Comparison of ENCODE assay signal across 27 mouse cellular contexts in the genomic region with DNA sequence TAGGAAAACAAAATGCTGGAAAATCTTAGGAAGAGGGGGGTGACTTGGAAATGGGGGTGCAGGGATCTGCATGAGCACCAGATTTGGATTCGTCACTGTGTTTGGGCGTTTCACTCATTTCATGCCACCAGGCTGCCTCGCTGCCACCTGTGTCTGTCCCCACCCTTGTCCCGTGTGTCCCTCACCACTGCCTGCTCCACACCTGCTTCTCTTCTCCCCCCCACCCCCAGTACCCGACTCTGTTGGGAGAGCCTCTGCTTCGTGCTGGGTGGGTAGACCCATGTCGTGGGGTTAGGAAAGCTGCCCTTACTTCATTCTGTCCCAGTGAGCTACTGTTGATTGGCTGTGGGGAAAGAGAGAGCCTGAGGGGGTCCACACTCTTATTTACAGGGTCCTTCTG. TPM values are rescaled to one million over a fixed set of nuclear protein-coding genes. Genes with fewer than 3 reads are reported as not detected.
DNase-seq lines count a peak whose midpoint lies in the region; ATAC-seq and TF ChIP-seq lines count a peak whose summit lies in the region.
"Had no signal": no experiment of that assay in that cellular context is flagged by ENCODE, and none has a peak within 500 bp of the region (broad histone marks: within the 10 kb centered on the region; RNA-seq: fewer than 3 reads in every experiment).

No protein-coding gene starts in this region.

- intact Hi-C loops in heart, postnatal 36 days (cut with DNase I) = no loop called here

- peak; percentile 89 for DNase-seq in heart, adult 11 months
- DNase-seq in heart, postnatal 36 days = no peak
- DNase-seq in heart, adult 8-10 months (ENCODE audit: low spot score) = no peak
- DNase-seq in thymus, postnatal 36 days = peak; percentile 30 to 60
- DNase-seq in forebrain, postnatal 0 days = no peak
- DNase-seq: adrenal gland, adult 8-10 months; cerebellum, adult 11-12 months; cerebellum, adult 9-11 months; embryo, embryonic 11 days; kidney, adult 2 months; kidney, postnatal 36 days; lung, embryonic 14.5 days; spleen, adult 18-20 months had no signal

- peaks cover 95% of the 10 kb centered on the region for H3K4me1 ChIP-seq in heart, embryonic 13.5 days
- peaks cover 91% of the 10 kb centered on the region for H3K4me1 ChIP-seq in heart, embryonic 16.5 days (ENCODE audit: control insufficient read depth, insufficient read depth, low read length)
- 0 out of 2 replicates have a peak, but pooled peaks cover 8% of the 10 kb centered on the region for H3K4me1 ChIP-seq in forebrain, postnatal 0 days (ENCODE audit: insufficient read depth)

- WGBS in heart, embryonic 13.5 days = 79% methylated on average over 7 of the region's 7 CpGs
- 70% methylated on average over 7 of the region's 7 CpGs for WGBS in heart, embryonic 16.5 days
- 94% methylated on average over 7 of the region's 7 CpGs for WGBS in forebrain, postnatal 0 days

- H3K4me3 ChIP-seq in heart, embryonic 13.5 days = no peak overlapping the region
- H3K4me3 ChIP-seq in heart, embryonic 16.5 days (ENCODE audit: low read length) = no peak overlapping the region
- H3K4me3 ChIP-seq in forebrain, postnatal 0 days (ENCODE audit: low read depth, low read length) = no peak overlapping the region
- H3K4me3 ChIP-seq: embryonic facial prominence, embryonic 12.5 days; intestine, embryonic 15.5 days; layer of hippocampus, adult 2 months; left cerebral cortex, adult 2 months; limb, embryonic 12.5 days; liver, embryonic 15.5 days; midbrain, embryonic 10.5 days; midbrain, embryonic 15.5 days had no signal

- peak overlapping the region; percentile 96 for H3K27ac ChIP-seq in heart, embryonic 13.5 days (replicated peaks)
- H3K27ac ChIP-seq in heart, embryonic 16.5 days (ENCODE audit: low read length) = peak overlapping the region; percentile 95
- H3K27ac ChIP-seq in forebrain, postnatal 0 days (ENCODE audit: low read depth, low read length) = no peak overlapping the region
- H3K27ac ChIP-seq: embryonic facial prominence, embryonic 12.5 days; intestine, embryonic 15.5 days; layer of hippocampus, adult 2 months; left cerebral cortex, adult 2 months; limb, embryonic 12.5 days; liver, embryonic 15.5 days; midbrain, embryonic 10.5 days; midbrain, embryonic 15.5 days had no signal

- ATAC-seq in heart, embryonic 13.5 days (ENCODE audit: extremely low read depth, insufficient number of reproducible peaks, low FRiP score, low TSS enrichment) = no peak
- ATAC-seq in heart, embryonic 16.5 days (replicated peaks; ENCODE audit: extremely low read depth, insufficient read depth, low FRiP score) = no peak
- no peak for ATAC-seq in forebrain, postnatal 0 days
- ATAC-seq: forebrain, embryonic 14.5 days; hindbrain, embryonic 16.5 days; intestine, embryonic 15.5 days; midbrain, embryonic 15.5 days had no signal

- peaks cover 76% of the 10 kb centered on the region for H3K36me3 ChIP-seq in heart, embryonic 13.5 days
- H3K36me3 ChIP-seq in heart, embryonic 16.5 days (ENCODE audit: control insufficient read depth, insufficient read depth) = peaks cover 52% of the 10 kb centered on the region
- peaks cover 67% of the 10 kb centered on the region for H3K36me3 ChIP-seq in forebrain, postnatal 0 days (ENCODE audit: insufficient read depth)

- H3K4me2 ChIP-seq in heart, embryonic 13.5 days = peak overlapping the region; percentile 42; the same call in 1 of the 2 replicates
- H3K4me2 ChIP-seq in heart, embryonic 16.5 days (ENCODE audit: low read depth, low read length) = peak overlapping the region; percentile 39
- no peak overlapping the region for H3K4me2 ChIP-seq in forebrain, postnatal 0 days (ENCODE audit: low read depth)
- H3K4me2 ChIP-seq: embryonic facial prominence, embryonic 12.5 days; intestine, embryonic 15.5 days; limb, embryonic 12.5 days; liver, embryonic 15.5 days; lung, embryonic 14.5 days; midbrain, embryonic 15.5 days had no signal

- H3K9ac ChIP-seq in heart, embryonic 13.5 days = peak overlapping the region; percentile 64
- peak overlapping the region; percentile 57; the same call in 1 of the 2 replicates for H3K9ac ChIP-seq in heart, embryonic 16.5 days (ENCODE audit: low read length)
- no peak overlapping the region for H3K9ac ChIP-seq in forebrain, postnatal 0 days
- H3K9ac ChIP-seq: embryonic facial prominence, embryonic 12.5 days; intestine, embryonic 15.5 days; limb, embryonic 12.5 days; liver, embryonic 15.5 days; lung, embryonic 14.5 days; midbrain, embryonic 15.5 days had no signal

- H3K9me3 ChIP-seq in heart, embryonic 13.5 days = no peaks in the 10 kb centered on the region
- H3K9me3 ChIP-seq in heart, embryonic 16.5 days (replicated peaks; ENCODE audit: control insufficient read depth, low read length) = no peaks in the 10 kb centered on the region
- no peaks in the 10 kb centered on the region for H3K9me3 ChIP-seq in forebrain, postnatal 0 days (ENCODE audit: low read length)
- H3K9me3 ChIP-seq: embryonic facial prominence, embryonic 12.5 days; G1E; intestine, embryonic 15.5 days; limb, embryonic 12.5 days; liver, embryonic 15.5 days; midbrain, embryonic 10.5 days; midbrain, embryonic 15.5 days had no signal

- no peaks in the 10 kb centered on the region for H3K27me3 ChIP-seq in heart, embryonic 13.5 days (replicated peaks)
- H3K27me3 ChIP-seq in heart, embryonic 16.5 days (ENCODE audit: control insufficient read depth, insufficient read depth, low read length) = no peaks in the 10 kb centered on the region
- H3K27me3 ChIP-seq in forebrain, postnatal 0 days (ENCODE audit: insufficient read depth, low read length) = no peaks in the 10 kb centered on the region
- H3K27me3 ChIP-seq: embryonic facial prominence, embryonic 12.5 days; intestine, embryonic 15.5 days; limb, embryonic 12.5 days; liver, embryonic 15.5 days; midbrain, embryonic 15.5 days had no signal

- TF ChIP-seq CTCF in forebrain, postnatal 0 days (IDR thresholded peaks at IDR 0.05; ENCODE audit: low read depth) = no peak

RNA-seq across cellular contexts. Expression of gene Trim11, which starts 6.8 kb away (rescaled TPM):
- 10 to 100 TPM; 14.5 TPM for total RNA-seq in heart, postnatal 36 days (2021)
- polyA plus RNA-seq in heart, embryonic 13.5 days (2015; fragmentation: Nextera tagmentation; extraction: Ambion mirVana) = 25.6 and 28.2 TPM in 2 replicates
- total RNA-seq in heart, adult 8-10 months (2022) = 10 to 100 TPM; 14.7 to 18.9 (median 16.5) TPM
- polyA plus RNA-seq in heart, embryonic 16.5 days (2015; fragmentation: Nextera tagmentation; extraction: Ambion mirVana) = 37.1 and 40.3 TPM in 2 replicates
- 29.2 and 31.9 TPM in 2 replicates for total RNA-seq in forebrain, postnatal 0 days (2014; rRNA removed)
- 13.5 and 16.0 TPM in 2 replicates for polyA plus RNA-seq in forebrain, postnatal 0 days (2015; fragmentation: Nextera tagmentation; extraction: Ambion mirVana)

RNA-seq across cellular contexts. Expression of gene Hist3h2a, which starts 30.2 kb away (rescaled TPM):
- total RNA-seq in heart, postnatal 36 days (2021) = 10 to 100 TPM; 15.3 to 17.6 TPM
- 26.4 and 28.5 TPM in 2 replicates for polyA plus RNA-seq in heart, embryonic 13.5 days (2015; fragmentation: Nextera tagmentation; extraction: Ambion mirVana)
- 10 to 100 TPM; 10.5 to 17.8 (median 16.0) TPM for total RNA-seq in heart, adult 8-10 months (2022)
- 33.9 and 35.2 TPM in 2 replicates for polyA plus RNA-seq in heart, embryonic 16.5 days (2015; fragmentation: Nextera tagmentation; extraction: Ambion mirVana)
- total RNA-seq in forebrain, postnatal 0 days (2014; rRNA removed) = 181 and 199 TPM in 2 replicates
- 58.0 and 58.7 TPM in 2 replicates for polyA plus RNA-seq in forebrain, postnatal 0 days (2015; fragmentation: Nextera tagmentation; extraction: Ambion mirVana)

RNA-seq across cellular contexts. Expression of gene Trim17, which starts 30.2 kb away (rescaled TPM):
- under 1 TPM; 0.11 to 0.16 TPM for total RNA-seq in heart, postnatal 36 days (2021)
- 0.43 and 0.76 TPM in 2 replicates for polyA plus RNA-seq in heart, embryonic 13.5 days (2015; fragmentation: Nextera tagmentation; extraction: Ambion mirVana)
- under 1 TPM in 3 of 4 experiments, not detected in 1; 0.06 to 0.20 (median 0.08) TPM for total RNA-seq in heart, adult 8-10 months (2022)
- polyA plus RNA-seq in heart, embryonic 16.5 days (2015; fragmentation: Nextera tagmentation; extraction: Ambion mirVana) = 0.26 and 0.39 TPM in 2 replicates
- total RNA-seq in forebrain, postnatal 0 days (2014; rRNA removed) = 3.4 and 4.0 TPM in 2 replicates
- polyA plus RNA-seq in forebrain, postnatal 0 days (2015; fragmentation: Nextera tagmentation; extraction: Ambion mirVana) = 0.65 TPM in 2 replicates

RNA-seq across cellular contexts. Expression of gene Hist3h2ba, which starts 35.9 kb away (rescaled TPM):
- 1 to 10 TPM; 2.2 to 2.5 TPM for total RNA-seq in heart, postnatal 36 days (2021)
- 14.4 and 14.9 TPM in 2 replicates for polyA plus RNA-seq in heart, embryonic 13.5 days (2015; fragmentation: Nextera tagmentation; extraction: Ambion mirVana)
- 1 to 10 TPM in 3 of 4 experiments, not detected in 1; 1.3 to 1.4 (median 1.3) TPM for total RNA-seq in heart, adult 8-10 months (2022)
- 21.8 and 27.5 TPM in 2 replicates for polyA plus RNA-seq in heart, embryonic 16.5 days (2015; fragmentation: Nextera tagmentation; extraction: Ambion mirVana)
- total RNA-seq in forebrain, postnatal 0 days (2014; rRNA removed) = 446 and 960 TPM in 2 replicates
- polyA plus RNA-seq in forebrain, postnatal 0 days (2015; fragmentation: Nextera tagmentation; extraction: Ambion mirVana) = 111 and 146 TPM in 2 replicates
- polyA plus RNA-seq: G1E; liver, adult 2 months had no signal

RNA-seq across cellular contexts. Expression of gene Rnf187, which starts 45.9 kb away (rescaled TPM):
- total RNA-seq in heart, postnatal 36 days (2021) = 100 to 1,000 TPM; 160 to 167 TPM
- 151 and 166 TPM in 2 replicates for polyA plus RNA-seq in heart, embryonic 13.5 days (2015; fragmentation: Nextera tagmentation; extraction: Ambion mirVana)
- total RNA-seq in heart, adult 8-10 months (2022) = 100 to 1,000 TPM; 165 to 184 (median 175) TPM
- 172 and 176 TPM in 2 replicates for polyA plus RNA-seq in heart, embryonic 16.5 days (2015; fragmentation: Nextera tagmentation; extraction: Ambion mirVana)
- 668 and 716 TPM in 2 replicates for total RNA-seq in forebrain, postnatal 0 days (2014; rRNA removed)
- 583 and 608 TPM in 2 replicates for polyA plus RNA-seq in forebrain, postnatal 0 days (2015; fragmentation: Nextera tagmentation; extraction: Ambion mirVana)

Comparison
In these comparisons a context has a peak if more than half of its experiments do, and no peak if none do; other contexts are left out.
1. DNase-seq: peak in heart, adult 11 months (single experiment) and thymus, postnatal 36 days (2 of 2); none in heart, postnatal 36 days (0 of 2), heart, adult 8-10 months (single experiment) and forebrain, postnatal 0 days (single experiment).